Mouse (Mus musculus): ENCODE results near the gene Mlycd. TPM values are rescaled to one million over a fixed set of nuclear protein-coding genes. Genes with fewer than 3 reads are reported as not detected.

The Mlycd gene
- polyA plus RNA-seq, 1 experiment from 2014 or later, result 14.1 TPM

Other genes with a start within 250 kb of the Mlycd start
- gene Hsbp1, start 50.4 kb upstream of the Mlycd start, polyA plus RNA-seq (2015; fragmentation: Nextera tagmentation; extraction: Ambion mirVana), result 329 and 342 TPM in 2 replicates
- gene Osgin1, start 39.2 kb downstream of the Mlycd start, polyA plus RNA-seq (2015; fragmentation: Nextera tagmentation; extraction: Ambion mirVana), result 3.2 and 3.6 TPM in 2 replicates
- gene Necab2, start 51.8 kb downstream of the Mlycd start, polyA plus RNA-seq (2015; fragmentation: Nextera tagmentation; extraction: Ambion mirVana), result 2.3 and 2.5 TPM in 2 replicates
- gene Slc38a8, start 106.8 kb downstream of the Mlycd start, polyA plus RNA-seq (2015; fragmentation: Nextera tagmentation; extraction: Ambion mirVana), result 0.13 TPM in 1 of 2 replicates, not detected in the other
- 131 TPM in 2 replicates for gene Mbtps1, start 163.9 kb downstream of the Mlycd start, polyA plus RNA-seq (2015; fragmentation: Nextera tagmentation; extraction: Ambion mirVana)
- 39.8 and 43.1 TPM in 2 replicates for gene Hsdl1, start 180.3 kb downstream of the Mlycd start, polyA plus RNA-seq (2015; fragmentation: Nextera tagmentation; extraction: Ambion mirVana)
- gene Dnaaf1, start 180.4 kb downstream of the Mlycd start, polyA plus RNA-seq (2015; fragmentation: Nextera tagmentation; extraction: Ambion mirVana), result 0.27 and 0.37 TPM in 2 replicates
- gene Taf1c, start 210.3 kb downstream of the Mlycd start, polyA plus RNA-seq (2015; fragmentation: Nextera tagmentation; extraction: Ambion mirVana), result 15.4 and 15.5 TPM in 2 replicates
- 0.12 and 0.14 TPM in 2 replicates for gene Adad2, start 217.9 kb downstream of the Mlycd start, polyA plus RNA-seq (2015; fragmentation: Nextera tagmentation; extraction: Ambion mirVana)
- 0.05 and 0.15 TPM in 2 replicates for gene Kcng4, start 240.8 kb downstream of the Mlycd start, polyA plus RNA-seq (2015; fragmentation: Nextera tagmentation; extraction: Ambion mirVana)